Mouse (Mus musculus) heart, postnatal 0 days (tissue): Measurements from ENCODE around the gene Map3k12. TPM values are rescaled to one million over a fixed set of nuclear protein-coding genes. Genes with fewer than 3 reads are reported as not detected.

Experiments
- ATAC-seq: fragments of 200-750 bp; cut with Nextera tagmentation; 2 replicates; pipeline ENCODE4 v1.8.0; 2017; ENCODE audit warnings: low read depth, moderate number of reproducible peaks, moderate library complexity; ENCODE audit not compliant: insufficient read depth
- DNase-seq: peaks from one replicate; pipeline ENCODE4 v3.0.0-alpha.2; 2016; ENCODE audit warnings: low spot score
- H3K27ac ChIP-seq: fragments of 300-500 bp; sonication (generic); 2 replicates; pipeline ENCODE4 v1.5.1; 2014; ENCODE audit warnings: low read depth, mild to moderate bottlenecking
- H3K27me3 ChIP-seq: fragments of 300-500 bp; sonication (generic); 2 replicates; pipeline ENCODE4 v1.6.1; 2014; ENCODE audit warnings: low read length, mixed read lengths; ENCODE audit not compliant: control insufficient read depth, insufficient read depth
- H3K36me3 ChIP-seq: fragments of 300-500 bp; sonication (generic); replicated peaks from 2 replicates; pipeline ENCODE4 v1.6.1; 2014; ENCODE audit warnings: low read length, mixed read lengths; ENCODE audit not compliant: control insufficient read depth, insufficient read depth
- H3K4me1 ChIP-seq: fragments of 300-500 bp; sonication (generic); 2 replicates; pipeline ENCODE4 v1.6.1; 2014; ENCODE audit warnings: antibody characterized with exemption; ENCODE audit not compliant: control insufficient read depth, insufficient read depth
- H3K4me2 ChIP-seq: fragments of 300-500 bp; sonication (generic); 2 replicates; pipeline ENCODE4 v1.6.1; 2014; ENCODE audit warnings: low read depth, mild to moderate bottlenecking, low read length, moderate library complexity
- H3K4me3 ChIP-seq: fragments of 300-500 bp; sonication (generic); 2 replicates; pipeline ENCODE4 v1.5.1; 2014; ENCODE audit warnings: low read depth, low read length
- H3K9ac ChIP-seq: fragments of 300-500 bp; sonication (generic); replicated peaks from 2 replicates; pipeline ENCODE4 v1.6.1; 2014; ENCODE audit warnings: low read depth, low read length, mixed read lengths
- H3K9me3 ChIP-seq: fragments of 300-500 bp; sonication (generic); replicated peaks from 2 replicates; pipeline ENCODE4 v1.6.1; 2016; ENCODE audit warnings: low read length; ENCODE audit not compliant: control insufficient read depth
- CTCF ChIP-seq: IDR thresholded peaks from 2 replicates; pipeline ENCODE4 v1.5.1; 2016; ENCODE audit warnings: antibody characterized with exemption, control low read depth, low read depth
- EP300 ChIP-seq: IDR thresholded peaks from 2 replicates; pipeline ENCODE4 v1.6.1; 2016; ENCODE audit warnings: antibody characterized with exemption, low read depth
- WGBS: fragments of 180-500 bp; shearing (Covaris S2); extraction: QIAGEN DNeasy Blood & Tissue Kit; methylation state at CpG from one replicate; pipeline ENCODE4 v1.1.7; 2014; 5-methylcytosine and 5-hydroxymethylcytosine counted together
- polyA plus RNA-seq: library from polyadenylated mRNA; unstranded; fragments of >200 nt; fragmentation: Nextera tagmentation; extraction: Ambion mirVana; gene quantifications from 2 replicates; pipeline ENCODE4 v1.2.1, GENCODE M21; 2015
- total RNA-seq: library from RNA; depleted of rRNA; stranded (reverse); fragments of >200 nt; gene quantifications from 2 replicates; pipeline ENCODE4 v1.2.3, GENCODE M21; 2014; ENCODE audit warnings: low replicate concordance

The Map3k12 gene
- total and polyA plus RNA-seq, 2 experiments from 2014 or later: 4.1 to 6.1 TPM

- H3K4me1 ChIP-seq: peaks cover 10% of the 10 kb centered on the region; the same call in 1 of the 2 replicates
- no peaks in the 10 kb centered on the region for H3K27me3 ChIP-seq
- no peak overlapping the region for H3K27ac ChIP-seq
These were observed 11.6 kb downstream of the Map3k12 start for GRCm38 (mm10) chr15:102505073-102505769.

GRCm38 (mm10) chr15:102503924-102504782 lies 12.7 kb downstream of the Map3k12 start:
- ATAC-seq: no peak
- H3K4me2 ChIP-seq: no peak overlapping the region
- TF ChIP-seq CTCF: no peak
- TF ChIP-seq EP300: no peak

More at GRCm38 (mm10) chr15:102505073-102505769, 11.6 kb downstream of the Map3k12 start:
- Histone ChIP-seq H3K4me2 (no peak overlapping the region), H3K9me3 (no peaks in the 10 kb centered on the region), H3K36me3 (peaks cover 45% of the 10 kb centered on the region), H3K9ac (no peak overlapping the region), H3K4me3 (no peak overlapping the region)
- WGBS: 67% methylated on average over 12 of the region's 12 CpGs
- TF ChIP-seq EP300 (no peak), CTCF (no peak)
- ATAC-seq (no peak), DNase-seq (no peak)

GRCm38 (mm10) chr15:102503447-102503846 lies 13.4 kb downstream of the Map3k12 start, which contains the start of gene Gm10337:
TSS of gene Gm10337 (plus strand) at chr15:102503722.
- H3K4me1 ChIP-seq: no peaks in the 10 kb centered on the region
- peaks cover 59% of the 10 kb centered on the region for H3K36me3 ChIP-seq
- no peaks in the 10 kb centered on the region for H3K27me3 ChIP-seq
- H3K9ac ChIP-seq: no peak within 1 kb of the TSS
- no peak within 1 kb of the TSS for H3K4me3 ChIP-seq
- no peak within 1 kb of the TSS for H3K27ac ChIP-seq
- H3K4me2 ChIP-seq: no peak within 1 kb of the TSS
- no peak for ATAC-seq
- TF ChIP-seq CTCF: no peak
- TF ChIP-seq EP300: no peak
- 88% methylated on average over 1 of the region's 1 CpGs for WGBS
- no peak for DNase-seq
- no peaks in the 10 kb centered on the region for H3K9me3 ChIP-seq

More at GRCm38 (mm10) chr15:102503924-102504782, 12.7 kb downstream of the Map3k12 start:
- no peak for DNase-seq
- no peak overlapping the region for H3K4me3 ChIP-seq
- 0 out of 2 replicates have a peak, but pooled peaks cover 2% of the 10 kb centered on the region for H3K4me1 ChIP-seq
- H3K9me3 ChIP-seq: no peaks in the 10 kb centered on the region
- H3K36me3 ChIP-seq: peaks cover 54% of the 10 kb centered on the region
- H3K27ac ChIP-seq: no peak overlapping the region
- H3K27me3 ChIP-seq: no peaks in the 10 kb centered on the region
- 82% methylated on average over 9 of the region's 9 CpGs for WGBS
- H3K9ac ChIP-seq: no peak overlapping the region

- Histone ChIP-seq H3K4me3 (no peak overlapping the region), H3K27ac (no peak overlapping the region), H3K36me3 (peaks cover 70% of the 10 kb centered on the region), H3K4me2 (no peak overlapping the region), H3K27me3 (no peaks in the 10 kb centered on the region), H3K4me1 (no peaks in the 10 kb centered on the region), H3K9me3 (no peaks in the 10 kb centered on the region), H3K9ac (no peak overlapping the region)
- DNase-seq: no peak
- no peak for ATAC-seq
- WGBS: 79% methylated on average over 9 of the region's 9 CpGs
- TF ChIP-seq EP300: no peak
- no peak for TF ChIP-seq CTCF
These were observed 14.5 kb downstream of the Map3k12 start for GRCm38 (mm10) chr15:102502254-102502840.

- no peak for DNase-seq
- Histone ChIP-seq H3K9me3 (no peaks in the 10 kb centered on the region), H3K4me1 (no peaks in the 10 kb centered on the region), H3K36me3 (peaks cover 81% of the 10 kb centered on the region), H3K9ac (no peak overlapping the region), H3K4me3 (no peak overlapping the region), H3K27ac (no peak overlapping the region), H3K27me3 (no peaks in the 10 kb centered on the region), H3K4me2 (no peak overlapping the region)
- ATAC-seq: no peak
- TF ChIP-seq CTCF: no peak
- no peak for TF ChIP-seq EP300
- 78% methylated on average over 19 of the region's 19 CpGs for WGBS
These were observed 15.6 kb downstream of the Map3k12 start for GRCm38 (mm10) chr15:102501084-102501814.
